Mouse (Mus musculus): ENCODE measurements at regions not wholly inside any gene's neighbourhood (a gene's known extent, or its start where the extent isn't known, plus 50 kb on each side); places are given as distances from the start of the nearest gene placed in this dataset.

- Histone ChIP-seq H3K4me2 (replicated peaks; ENCODE audit: low read depth, low read length, severe bottlenecking) (no peak overlapping the region), H3K4me3 (replicated peaks; ENCODE audit: low read length) (no peak overlapping the region), H3K9me3 (ENCODE audit: control insufficient read depth, low read length) (no peaks in the 10 kb centered on the region), H3K9ac (ENCODE audit: low read depth, low read length, severe bottlenecking) (no peak overlapping the region), H3K36me3 (ENCODE audit: control insufficient read depth, insufficient read depth, low read length) (no peaks in the 10 kb centered on the region), H3K27me3 (ENCODE audit: control insufficient read depth, insufficient read depth, low read length) (no peaks in the 10 kb centered on the region), H3K4me1 (ENCODE audit: control insufficient read depth, insufficient read depth, low read length) (peaks cover 15% of the 10 kb centered on the region), H3K27ac (replicated peaks; ENCODE audit: low read depth, low read length) (no peak overlapping the region)
- ATAC-seq (ENCODE audit: low FRiP score, low read depth) (no peak), DNase-seq (ENCODE audit: low spot score) (no peak)
- 44% methylated on average over 7 of the region's 7 CpGs for WGBS
- TF ChIP-seq POLR2A (IDR thresholded peaks at IDR 0.05; ENCODE audit: borderline replicate concordance, extremely low read depth, insufficient read depth, insufficient read length), result no peak
These were observed 235.5 kb downstream of the Gm10260 start for GRCm38 (mm10) chr13:97524847-97525434.

DNA sequence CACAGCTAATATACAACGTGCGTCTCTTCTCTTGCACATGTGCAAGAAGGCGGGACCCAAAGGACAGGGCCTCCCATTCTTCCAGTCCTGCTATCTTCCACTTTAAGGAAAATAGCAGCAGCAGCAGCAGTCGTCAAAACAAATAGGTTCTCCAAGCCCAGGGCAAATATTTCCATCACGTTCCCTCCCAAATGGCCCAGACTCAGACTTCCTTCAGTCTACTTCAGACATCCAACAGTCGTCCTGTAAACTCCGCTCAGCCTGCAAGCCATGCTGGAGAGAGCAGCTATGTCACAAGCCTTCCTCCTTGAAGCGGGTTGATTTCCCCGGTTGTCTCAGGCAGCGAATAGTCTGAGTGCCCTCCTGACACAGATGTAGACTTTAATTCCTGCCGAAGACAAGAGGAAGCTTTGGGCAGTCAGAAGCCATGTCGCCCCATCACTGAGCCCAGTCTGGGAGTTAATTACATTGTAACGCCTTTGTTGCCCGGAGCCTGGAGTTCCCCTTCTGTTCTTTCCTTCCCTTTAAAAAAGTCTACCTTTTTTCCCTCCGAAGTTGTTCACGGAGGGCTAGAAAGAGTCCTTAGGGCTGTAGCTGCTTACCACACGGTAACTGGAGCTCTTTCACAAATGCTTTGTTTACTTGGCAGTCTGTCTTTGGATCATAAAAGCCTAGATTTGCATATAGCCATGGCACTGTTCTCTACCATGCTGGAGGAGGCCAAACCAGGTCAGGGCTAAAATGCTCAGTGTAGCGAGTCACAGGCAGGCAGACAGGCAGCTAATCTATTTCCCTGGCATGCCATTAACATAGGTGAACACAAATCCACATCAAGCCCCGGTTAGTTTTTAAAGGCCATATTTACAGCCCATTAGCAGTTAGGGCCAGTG is 236.7 kb downstream of the Gm10260 start:
- 23% methylated on average over 19 of the region's 19 CpGs for WGBS

DNA sequence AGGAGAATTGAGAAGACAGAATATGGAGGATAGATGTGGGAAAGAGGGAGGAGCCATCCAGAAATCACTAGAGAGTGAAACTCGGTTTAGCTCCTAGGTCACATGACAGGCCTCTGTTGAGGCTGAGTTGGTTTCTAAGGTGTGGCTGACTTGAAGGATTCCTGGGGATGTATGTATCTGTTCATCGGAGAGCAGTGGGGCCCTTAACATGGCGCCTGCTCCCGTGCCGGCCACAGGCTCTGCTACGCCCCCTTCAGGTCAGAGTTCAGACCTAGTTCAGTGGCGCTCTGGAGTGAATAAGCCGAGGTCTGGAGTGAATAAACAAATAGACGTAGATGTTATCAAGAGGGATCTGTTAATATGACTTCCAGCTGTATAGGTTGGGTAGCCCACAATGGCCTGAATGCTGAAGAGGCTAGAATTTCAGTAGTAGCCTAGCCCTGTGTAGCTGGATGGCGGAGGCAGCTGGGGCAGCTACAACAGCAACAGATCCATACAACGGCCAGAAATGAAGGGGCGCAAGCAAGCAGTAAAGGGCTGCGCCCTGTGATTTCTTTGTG is 239.4 kb downstream of the Gm10260 start:
- peaks cover 15% of the 10 kb centered on the region for H3K4me1 ChIP-seq (ENCODE audit: control insufficient read depth, insufficient read depth, low read length)
- no peaks in the 10 kb centered on the region for H3K9me3 ChIP-seq (ENCODE audit: control insufficient read depth, low read length)
- H3K9ac ChIP-seq (ENCODE audit: low read depth, low read length, severe bottlenecking), result no peak overlapping the region
- H3K36me3 ChIP-seq (ENCODE audit: control insufficient read depth, insufficient read depth, low read length), result no peaks in the 10 kb centered on the region
- WGBS, result 80% methylated on average over 13 of the region's 13 CpGs
- ATAC-seq (ENCODE audit: low FRiP score, low read depth) (no peak), DNase-seq (ENCODE audit: low spot score) (no peak)
- no peak overlapping the region for H3K4me2 ChIP-seq (replicated peaks; ENCODE audit: low read depth, low read length, severe bottlenecking)
- H3K27me3 ChIP-seq (ENCODE audit: control insufficient read depth, insufficient read depth, low read length), result no peaks in the 10 kb centered on the region
- TF ChIP-seq POLR2A (IDR thresholded peaks at IDR 0.05; ENCODE audit: borderline replicate concordance, extremely low read depth, insufficient read depth, insufficient read length), result no peak
- no peak overlapping the region for H3K27ac ChIP-seq (replicated peaks; ENCODE audit: low read depth, low read length)
- no peak overlapping the region for H3K4me3 ChIP-seq (replicated peaks; ENCODE audit: low read length)

More for the DNA sequence above, 236.7 kb downstream of the Gm10260 start:
- Histone ChIP-seq H3K9ac (ENCODE audit: low read depth, low read length, severe bottlenecking) (no peak overlapping the region), H3K27ac (replicated peaks; ENCODE audit: low read depth, low read length) (0 out of 2 replicates have a peak overlapping the region, but pooled peaks have one; percentile 3), H3K36me3 (ENCODE audit: control insufficient read depth, insufficient read depth, low read length) (no peaks in the 10 kb centered on the region), H3K4me1 (ENCODE audit: control insufficient read depth, insufficient read depth, low read length) (peaks cover 15% of the 10 kb centered on the region), H3K27me3 (ENCODE audit: control insufficient read depth, insufficient read depth, low read length) (no peaks in the 10 kb centered on the region), H3K4me3 (replicated peaks; ENCODE audit: low read length) (no peak overlapping the region), H3K4me2 (replicated peaks; ENCODE audit: low read depth, low read length, severe bottlenecking) (no peak overlapping the region; the same call in 1 of the 2 replicates), H3K9me3 (ENCODE audit: control insufficient read depth, low read length) (no peaks in the 10 kb centered on the region)
- no peak for TF ChIP-seq POLR2A (IDR thresholded peaks at IDR 0.05; ENCODE audit: borderline replicate concordance, extremely low read depth, insufficient read depth, insufficient read length)
- no peak for DNase-seq (ENCODE audit: low spot score)
- no peak for ATAC-seq (ENCODE audit: low FRiP score, low read depth)

DNA sequence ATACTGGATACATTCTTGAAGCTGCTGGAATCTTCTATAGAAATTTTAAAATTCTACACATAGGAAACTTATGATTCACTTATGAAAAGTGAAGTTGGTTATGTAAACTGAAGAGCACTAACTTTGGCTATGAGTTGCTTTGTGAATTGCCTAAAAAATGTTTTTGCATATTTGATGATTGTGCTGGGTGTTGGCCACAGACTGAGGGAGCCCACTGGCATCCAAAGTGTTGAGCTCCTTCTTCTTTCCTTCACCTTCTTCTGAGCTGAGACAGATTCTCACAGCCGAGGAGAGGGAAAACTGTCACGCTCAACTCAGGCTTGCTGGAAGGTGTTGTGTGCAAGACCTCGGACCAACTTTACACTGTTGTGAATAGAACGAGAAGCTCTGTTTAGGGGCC is 243.7 kb downstream of the Gm10260 start:
- no peak for DNase-seq (ENCODE audit: low spot score)
- ATAC-seq (ENCODE audit: low FRiP score, low read depth), result no peak
- WGBS, result 97% methylated on average over 4 of the region's 4 CpGs
- H3K27ac ChIP-seq (replicated peaks; ENCODE audit: low read depth, low read length), result no peak overlapping the region
- no peak overlapping the region for H3K9ac ChIP-seq (ENCODE audit: low read depth, low read length, severe bottlenecking)
- TF ChIP-seq POLR2A (IDR thresholded peaks at IDR 0.05; ENCODE audit: borderline replicate concordance, extremely low read depth, insufficient read depth, insufficient read length), result no peak
- no peaks in the 10 kb centered on the region for H3K9me3 ChIP-seq (ENCODE audit: control insufficient read depth, low read length)
- no peaks in the 10 kb centered on the region for H3K36me3 ChIP-seq (ENCODE audit: control insufficient read depth, insufficient read depth, low read length)
- no peak overlapping the region for H3K4me2 ChIP-seq (replicated peaks; ENCODE audit: low read depth, low read length, severe bottlenecking)
- no peaks in the 10 kb centered on the region for H3K27me3 ChIP-seq (ENCODE audit: control insufficient read depth, insufficient read depth, low read length)
- no peak overlapping the region for H3K4me3 ChIP-seq (replicated peaks; ENCODE audit: low read length)
- peaks cover 6% of the 10 kb centered on the region for H3K4me1 ChIP-seq (ENCODE audit: control insufficient read depth, insufficient read depth, low read length)

DNA sequence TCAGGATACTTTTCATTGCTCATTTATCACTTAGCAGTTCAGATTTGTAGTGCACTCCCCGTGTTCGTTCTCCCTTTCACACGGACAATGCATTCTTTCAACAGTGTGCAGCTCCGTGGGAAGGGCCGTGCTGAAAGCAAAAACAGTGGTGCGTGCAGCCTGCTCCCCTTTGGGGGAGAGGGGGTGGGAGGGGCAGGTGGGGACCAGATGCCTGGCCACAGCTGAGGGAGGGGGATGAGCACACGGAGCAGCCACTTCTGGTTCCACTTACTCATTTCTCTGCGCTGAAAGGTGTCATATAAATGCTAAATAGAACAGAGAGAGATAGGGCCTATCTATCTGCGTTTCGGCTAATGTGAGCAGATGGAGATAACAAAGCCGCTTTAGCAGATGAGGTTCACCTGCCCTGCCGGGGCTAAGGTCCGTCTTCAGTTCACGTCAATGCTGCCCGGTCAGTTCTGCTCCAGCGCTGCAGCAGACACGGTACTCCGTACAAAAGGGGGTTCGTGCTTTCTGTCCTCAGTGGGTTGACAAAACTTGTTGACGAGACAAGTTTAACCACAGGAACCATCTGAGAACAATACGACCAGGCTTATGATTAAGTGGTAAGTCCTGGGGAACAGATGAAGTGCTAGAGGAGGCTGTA is 245.9 kb downstream of the Gm10260 start:
- ATAC-seq (ENCODE audit: low FRiP score, low read depth) (0 out of 2 replicates have a peak, but pooled peaks have one; percentile 57), DNase-seq (ENCODE audit: low spot score) (peak; percentile 32)
- H3K4me1 ChIP-seq (ENCODE audit: control insufficient read depth, insufficient read depth, low read length), result peaks cover 10% of the 10 kb centered on the region
- H3K27me3 ChIP-seq (ENCODE audit: control insufficient read depth, insufficient read depth, low read length), result no peaks in the 10 kb centered on the region
- TF ChIP-seq POLR2A (IDR thresholded peaks at IDR 0.05; ENCODE audit: borderline replicate concordance, extremely low read depth, insufficient read depth, insufficient read length), result no peak
- no peaks in the 10 kb centered on the region for H3K9me3 ChIP-seq (ENCODE audit: control insufficient read depth, low read length)
- H3K36me3 ChIP-seq (ENCODE audit: control insufficient read depth, insufficient read depth, low read length), result no peaks in the 10 kb centered on the region
- H3K4me3 ChIP-seq (replicated peaks; ENCODE audit: low read length), result no peak overlapping the region
- 40% methylated on average over 21 of the region's 21 CpGs for WGBS
- H3K27ac ChIP-seq (replicated peaks; ENCODE audit: low read depth, low read length), result no peak overlapping the region
- H3K4me2 ChIP-seq (replicated peaks; ENCODE audit: low read depth, low read length, severe bottlenecking), result peak overlapping the region; percentile 13; the same call in 1 of the 2 replicates
- H3K9ac ChIP-seq (ENCODE audit: low read depth, low read length, severe bottlenecking), result no peak overlapping the region
